Mouse (Mus musculus) gastrocnemius, postnatal 14 days (tissue): Measurements from ENCODE around the gene Apex2. TPM values are rescaled to one million over a fixed set of nuclear protein-coding genes. Genes with fewer than 3 reads are reported as not detected.

Experiments used
- DNase-seq: peaks from one replicate; pipeline ENCODE4 v3.0.0; 2021; ENCODE audit warnings: mixed read lengths
- intact Hi-C: fragments of 180-260 bp; cut with DNase I; formaldehyde crosslinking; loops from one replicate; pipeline ENCODE4 v1.15.1; 2025; ENCODE audit warnings: low total_unique reads
- long read RNA-seq, 2 experiments: library from polyadenylated mRNA; stranded (forward); transcript quantifications; one replicate each; pipeline ENCODE4 v2.0.0; 2021
- total RNA-seq, 2 experiments: library from RNA; stranded (reverse); gene quantifications; 2 replicates each; pipeline ENCODE4 v1.2.3; 2021

The Apex2 gene
- total RNA-seq: 10 to 100 TPM in 1 of 2 experiments, 1 to 10 TPM in 1; 4.8 to 14.1 TPM
- long read RNA-seq, experiment 1, full-length matches to known transcripts: 9 of 11 reads
- long read RNA-seq, experiment 1, partial matches to known transcripts: 0 of 11 reads
- long read RNA-seq, experiment 1, other reads (novel, unspliced or antisense): 2 of 11 reads
- long read RNA-seq, experiment 2, partial matches to known transcripts: 2 of 8 reads
- long read RNA-seq, experiment 2, other reads (novel, unspliced or antisense): 4 of 8 reads

DNA sequence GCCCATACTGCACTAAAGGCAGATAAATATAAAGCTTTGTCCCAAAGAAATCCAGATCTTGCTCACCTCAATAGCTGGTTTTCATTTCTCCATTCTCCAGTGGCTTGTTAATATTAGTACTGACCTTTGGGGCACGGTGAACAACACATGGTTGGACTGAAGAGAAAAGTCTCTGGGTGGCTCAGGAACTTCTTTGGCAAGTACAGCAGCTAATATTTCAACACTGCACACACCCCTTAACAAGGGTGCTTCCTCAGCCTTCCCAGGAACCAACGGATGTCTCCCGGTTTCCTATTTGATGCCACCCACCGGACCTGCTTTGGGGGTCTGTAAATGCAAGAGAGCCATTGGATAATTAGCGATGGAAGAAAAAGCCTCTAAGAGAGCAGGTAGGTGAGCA, at the start of gene Apex2:
Apex2 (minus strand) TSS at position 173 of the 400 bp plus-strand sequence.
- DNase-seq: no peak
- intact Hi-C loops: no loop called here

DNA sequence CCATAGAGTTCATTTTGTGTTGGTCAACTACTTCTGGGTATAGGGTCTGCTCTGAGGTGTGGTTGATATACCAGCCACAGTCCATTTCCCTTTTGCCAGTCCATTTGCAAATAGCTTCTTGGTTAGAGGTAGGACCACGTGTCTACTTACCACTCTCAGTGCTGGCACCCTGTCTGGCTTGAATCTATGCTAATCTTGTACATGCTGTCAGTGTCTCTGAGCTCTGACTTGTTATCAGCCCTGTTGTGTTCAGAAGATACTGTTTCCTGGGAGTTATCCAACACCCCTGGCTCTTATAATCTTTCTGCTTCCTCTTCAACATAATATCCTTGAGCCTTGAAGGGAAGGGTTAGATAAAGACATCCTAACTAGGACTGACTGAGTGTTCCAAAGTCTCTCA, 46.8 kb upstream of the Apex2 start:
- intact Hi-C loops: no loop called here
- DNase-seq: no peak

DNA sequence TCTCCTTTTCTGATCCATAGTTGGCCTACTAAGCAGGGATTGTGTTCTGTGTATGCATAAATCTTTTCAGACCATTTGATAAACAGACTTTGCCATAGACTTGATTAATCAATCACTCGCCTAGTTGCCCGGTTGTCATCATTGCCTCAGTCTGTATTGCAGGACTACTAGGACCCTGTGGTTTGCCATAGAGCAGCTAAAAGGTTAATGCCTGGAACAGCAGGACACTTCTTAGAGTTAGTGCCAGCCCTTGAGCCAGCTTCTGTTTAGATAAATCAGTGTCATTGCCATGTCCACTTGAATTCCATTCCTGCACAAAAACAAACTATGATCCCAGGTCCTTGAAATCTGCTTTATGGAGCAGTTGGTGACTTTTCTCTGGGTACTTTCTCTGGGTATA, 9.2 kb upstream of the Apex2 start:
- intact Hi-C loops: no loop called here
- DNase-seq: no peak

DNA sequence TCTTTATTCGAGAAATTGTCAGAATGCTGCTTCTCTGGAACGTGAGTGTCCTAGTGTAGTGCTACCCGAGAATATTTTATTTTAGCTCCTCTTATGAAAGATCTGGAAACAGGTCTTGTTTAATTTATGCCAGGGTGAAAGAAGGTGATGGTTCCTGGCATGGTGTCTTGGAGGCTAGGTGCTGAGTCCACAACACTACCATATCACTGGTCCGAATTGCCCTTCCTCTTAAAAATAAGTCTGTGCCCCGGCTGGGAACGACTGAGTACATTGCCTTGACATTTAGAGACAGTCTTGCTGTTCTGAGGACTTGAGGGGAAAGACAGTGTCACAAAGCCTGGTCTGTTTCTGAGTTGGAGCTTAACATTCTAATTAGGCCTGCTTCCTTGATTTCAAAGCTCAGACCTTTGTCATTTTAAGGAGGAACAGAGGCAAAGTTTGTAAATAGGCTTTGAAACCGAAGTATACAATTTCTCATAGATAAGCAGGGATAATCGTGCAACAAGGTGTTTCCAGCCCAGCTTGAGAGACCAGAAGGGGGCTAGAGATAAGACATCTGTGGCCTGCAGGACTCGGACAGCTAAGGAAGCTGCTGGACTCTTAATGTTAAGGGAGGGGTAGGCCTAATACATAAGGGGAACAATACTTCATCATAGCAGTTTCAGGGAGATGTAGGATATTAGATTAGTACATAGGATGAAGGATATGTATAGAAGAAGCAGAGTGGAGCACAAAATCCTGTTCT, 5.5 kb upstream of the Apex2 start:
- intact Hi-C loops: no loop called here
- no peak for DNase-seq

DNA sequence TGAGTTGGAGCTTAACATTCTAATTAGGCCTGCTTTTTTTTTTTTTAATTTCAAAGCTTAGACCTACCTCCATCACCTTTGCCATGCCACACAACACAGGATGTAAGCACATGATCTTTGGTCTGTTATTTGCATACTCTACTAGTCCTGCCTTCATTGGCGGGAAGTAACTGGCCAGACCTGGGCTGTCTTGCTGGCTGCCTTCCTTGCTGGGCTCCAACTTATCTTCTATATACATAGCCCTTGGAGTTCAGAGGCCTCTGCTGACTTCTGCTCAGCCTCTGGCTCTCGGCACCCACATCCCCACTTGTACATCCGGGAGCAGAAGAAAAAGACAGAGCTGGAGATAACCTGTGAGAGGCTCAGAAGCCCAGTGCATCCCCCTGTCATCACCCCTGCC, 4.5 kb upstream of the Apex2 start:
- DNase-seq: no peak
- intact Hi-C loops: no loop called here

DNA sequence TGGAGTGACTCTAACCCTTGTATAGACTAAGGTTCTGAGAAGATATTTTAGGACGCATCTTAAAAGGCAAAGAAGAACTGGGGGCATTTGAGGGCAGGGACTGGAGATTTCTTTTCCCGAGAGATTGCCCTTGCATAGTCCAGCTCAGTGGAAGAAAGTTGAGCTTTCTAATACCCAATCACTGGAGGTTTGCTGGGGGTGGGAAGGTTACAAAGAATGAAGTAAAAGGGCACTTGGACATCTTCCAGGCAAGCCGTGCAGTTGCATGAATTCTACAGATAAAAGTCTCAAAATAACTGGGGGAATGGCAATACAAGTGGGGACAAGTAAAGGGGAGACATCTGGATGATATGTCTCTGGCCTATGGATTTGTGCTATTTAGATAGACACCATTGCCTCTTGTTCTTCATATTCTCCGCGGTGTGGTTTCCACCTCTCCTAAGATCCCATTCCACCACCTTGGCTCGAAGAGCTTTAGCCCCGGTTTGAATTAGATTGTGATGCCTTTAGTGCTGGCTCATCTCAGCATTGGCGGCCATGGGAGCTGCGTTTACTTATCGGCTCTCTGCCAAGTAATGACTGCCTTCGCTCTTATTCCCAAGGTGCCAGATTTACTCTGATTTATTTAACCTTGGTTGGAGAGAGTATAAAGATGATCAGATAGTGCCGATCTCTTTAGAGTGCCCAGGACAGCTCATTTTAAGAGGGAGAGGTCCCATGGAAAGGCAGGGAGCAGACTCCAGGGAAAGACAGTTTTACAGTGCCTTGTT, 3.8 kb upstream of the Apex2 start:
- intact Hi-C loops: no loop called here
- DNase-seq: no peak

DNA sequence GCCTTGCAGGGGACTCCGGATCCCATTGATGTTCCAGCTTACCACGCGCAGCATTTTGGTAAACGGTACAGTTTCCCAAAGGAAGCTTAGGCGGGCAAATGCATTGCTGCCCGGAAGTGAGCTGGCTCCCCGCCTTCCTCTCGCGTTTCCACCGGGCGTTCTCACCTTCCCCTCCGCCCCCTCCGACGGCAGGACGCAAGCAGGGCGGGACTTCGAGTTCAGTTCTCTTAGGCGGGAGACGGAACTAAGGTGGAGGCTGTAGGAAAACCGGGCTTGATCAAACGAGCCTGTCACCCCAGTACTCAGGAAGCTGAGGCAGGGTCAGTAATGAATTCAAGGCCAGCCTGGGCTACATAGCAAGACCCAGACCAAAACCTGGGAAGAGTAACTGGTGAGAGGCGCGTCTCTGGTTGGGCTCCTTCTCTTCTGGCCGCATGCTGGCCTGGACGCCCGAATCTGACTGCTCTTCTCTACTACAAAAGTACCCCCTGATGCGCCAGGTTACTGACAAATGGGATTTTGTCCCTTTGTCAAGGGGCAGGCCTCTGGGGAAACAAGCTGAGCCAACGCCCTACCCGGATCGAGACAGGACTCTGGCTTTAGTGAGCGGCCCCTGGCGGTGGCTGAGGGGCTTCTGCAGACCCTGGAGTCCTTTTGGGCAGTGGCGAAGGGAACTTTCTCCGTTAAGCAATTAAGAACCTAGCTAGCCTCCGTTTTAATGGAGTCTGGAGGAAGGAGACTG, 1.5 kb downstream of the Apex2 start, which contains the start of gene Pfkfb1:
Pfkfb1 (plus strand) TSS at position 207 of the 742 bp plus-strand sequence.
- intact Hi-C loops: no loop called here
- peak; percentile 79 for DNase-seq

DNA sequence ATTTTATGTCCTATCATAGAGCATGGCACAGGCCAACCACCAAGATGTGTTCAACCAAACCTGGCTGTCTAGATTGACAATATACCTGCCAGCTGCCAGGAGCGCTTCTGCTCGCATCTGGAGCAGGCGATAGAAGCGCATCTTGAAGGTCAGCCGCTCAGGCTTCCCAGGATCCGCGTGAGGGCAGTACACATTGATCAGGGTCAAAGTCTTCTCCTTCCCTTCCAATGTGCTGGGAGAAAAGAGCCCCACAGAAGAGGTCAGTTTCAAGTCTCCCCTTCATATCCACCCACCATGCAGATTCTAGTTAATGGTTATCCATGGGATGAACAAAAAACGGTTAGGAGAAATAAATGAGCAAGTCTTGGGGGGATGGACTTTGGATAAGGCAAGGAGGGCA, 4.6 kb downstream of the Apex2 start:
- intact Hi-C loops: no loop called here
- DNase-seq: no peak

DNA sequence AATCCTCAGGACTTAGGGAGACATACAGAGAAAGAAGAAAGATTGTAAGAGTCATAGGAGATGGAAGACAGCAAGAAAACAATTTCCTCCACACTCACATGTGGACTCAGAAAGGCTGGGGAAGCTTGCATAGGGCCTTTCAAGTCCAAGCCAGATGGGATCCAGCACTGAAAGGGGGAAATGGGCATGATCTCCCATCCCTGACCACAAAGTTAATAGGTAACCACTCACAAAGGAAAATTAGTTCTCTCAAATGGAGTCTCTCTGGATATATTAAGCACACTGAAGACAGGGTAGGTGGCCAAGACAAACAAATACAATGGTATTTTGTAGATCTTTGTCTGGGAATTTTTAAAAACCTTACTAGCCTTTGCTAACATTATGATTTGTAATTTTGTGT, 7.7 kb downstream of the Apex2 start:
- intact Hi-C loops: no loop called here
- no peak for DNase-seq

DNA sequence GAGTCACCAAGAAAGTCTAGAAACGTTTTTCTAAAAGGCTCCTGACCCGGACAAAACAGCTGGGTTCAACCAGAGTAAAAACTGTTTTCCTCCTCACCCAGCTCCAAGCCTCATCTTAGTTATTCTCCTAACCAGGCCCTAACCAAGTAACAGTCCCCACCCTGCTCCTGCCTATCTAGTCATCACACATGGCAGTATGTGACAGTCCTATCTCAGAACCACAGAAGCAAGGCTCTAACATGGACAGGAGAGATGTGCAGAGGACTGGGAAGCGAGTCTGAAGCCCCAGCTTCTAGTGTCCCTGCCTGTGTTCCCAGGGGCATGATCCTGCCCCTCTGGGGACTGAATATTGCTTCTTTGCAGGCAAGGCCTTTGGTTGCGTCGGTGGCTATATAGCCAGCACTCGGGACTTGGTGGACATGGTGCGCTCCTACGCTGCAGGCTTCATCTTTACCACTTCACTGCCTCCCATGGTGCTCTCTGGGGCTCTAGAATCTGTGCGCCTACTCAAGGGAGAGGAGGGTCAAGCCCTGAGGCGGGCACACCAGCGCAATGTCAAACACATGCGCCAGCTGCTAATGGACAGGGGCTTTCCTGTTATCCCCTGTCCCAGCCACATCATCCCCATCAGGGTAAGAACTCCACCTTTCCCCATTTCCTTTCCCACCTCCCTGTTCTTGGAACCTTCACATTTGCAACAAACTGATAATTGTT, 24.9 kb downstream of the Apex2 start:
- intact Hi-C loops: no loop called here
- no peak for DNase-seq

DNA sequence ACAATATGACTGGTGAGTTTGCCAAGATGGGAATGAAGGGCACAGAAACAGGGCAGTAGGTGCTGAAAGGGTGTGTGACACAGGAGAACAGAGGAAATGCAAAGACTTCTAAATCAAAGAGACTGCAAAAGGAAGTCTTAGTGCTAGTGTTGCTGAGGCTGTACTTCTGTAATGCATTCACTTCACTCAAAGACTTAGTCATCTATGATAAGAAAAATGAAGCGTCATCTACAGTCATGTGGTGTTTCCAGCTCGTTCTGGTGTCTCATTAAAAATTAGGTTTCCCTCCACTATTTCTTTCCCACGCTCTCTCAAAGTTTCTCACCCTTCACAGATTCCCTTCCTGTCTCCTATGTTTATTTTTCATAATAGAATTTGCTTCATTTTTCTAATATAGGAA, 35.6 kb downstream of the Apex2 start:
- intact Hi-C loops: no loop called here
- no peak for DNase-seq

DNA sequence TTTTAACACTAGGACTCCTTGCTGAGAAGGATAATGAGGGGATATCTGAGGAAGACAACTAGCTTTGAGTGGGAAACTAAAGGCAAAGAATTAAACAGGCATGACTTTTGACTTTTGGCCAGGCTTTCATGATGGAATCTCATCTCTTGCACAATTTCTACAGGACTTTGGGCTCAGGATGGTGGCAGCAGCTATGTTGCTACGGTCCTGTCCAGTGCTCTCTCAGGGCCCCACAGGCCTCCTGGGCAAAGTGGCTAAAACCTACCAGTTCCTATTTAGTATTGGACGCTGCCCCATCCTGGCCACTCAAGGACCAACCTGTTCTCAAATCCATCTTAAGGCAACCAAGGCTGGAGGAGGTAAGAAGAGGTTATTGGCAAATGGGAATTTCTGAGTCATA, 37.7 kb downstream of the Apex2 start:
- no peak for DNase-seq
- intact Hi-C loops: no loop called here

DNA sequence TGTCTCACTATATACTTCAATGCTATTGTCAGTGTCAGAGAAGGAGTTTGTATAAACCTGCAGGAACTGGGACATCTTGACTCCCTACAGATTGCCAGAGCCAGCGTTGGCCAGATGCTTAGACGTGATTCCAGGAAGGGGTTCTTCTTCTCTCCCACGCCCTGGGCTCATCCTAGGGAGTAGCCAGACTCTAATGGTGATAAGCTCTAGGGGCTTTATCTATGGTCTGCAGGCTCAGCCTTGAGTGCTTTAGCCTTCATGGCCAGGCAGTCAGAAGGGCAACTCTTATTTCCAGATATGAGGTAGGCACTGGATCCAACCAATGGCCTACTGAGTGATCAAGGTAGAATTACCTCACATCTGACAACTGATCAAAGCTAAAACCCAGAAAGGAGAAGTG, 40.0 kb downstream of the Apex2 start:
- DNase-seq: no peak
- intact Hi-C loops: no loop called here

DNA sequence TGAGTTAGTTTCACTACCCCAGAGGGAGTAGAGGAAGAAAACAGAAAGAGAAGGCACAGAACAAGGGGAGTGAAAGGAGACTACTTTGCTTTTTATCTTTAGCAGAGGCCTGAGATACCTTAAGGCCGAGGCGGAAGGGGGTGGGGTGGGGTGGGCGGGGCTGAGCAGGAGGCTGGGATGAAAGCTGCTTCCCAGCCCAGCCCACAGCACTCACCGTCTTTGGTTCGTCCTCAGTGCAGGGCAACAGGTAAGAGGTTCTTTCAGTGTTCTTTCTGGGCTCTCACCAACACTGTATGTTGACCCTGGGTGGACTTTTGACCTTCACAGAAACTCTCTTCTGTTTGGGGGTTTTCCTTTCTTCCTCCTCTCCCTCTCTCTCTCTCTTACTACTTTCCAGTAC, 42.4 kb downstream of the Apex2 start, which contains the start of gene Alas2:
Alas2 (plus strand) TSS at position 137 of the 400 bp plus-strand sequence.
- intact Hi-C loops: no loop called here
- DNase-seq: no peak

DNA sequence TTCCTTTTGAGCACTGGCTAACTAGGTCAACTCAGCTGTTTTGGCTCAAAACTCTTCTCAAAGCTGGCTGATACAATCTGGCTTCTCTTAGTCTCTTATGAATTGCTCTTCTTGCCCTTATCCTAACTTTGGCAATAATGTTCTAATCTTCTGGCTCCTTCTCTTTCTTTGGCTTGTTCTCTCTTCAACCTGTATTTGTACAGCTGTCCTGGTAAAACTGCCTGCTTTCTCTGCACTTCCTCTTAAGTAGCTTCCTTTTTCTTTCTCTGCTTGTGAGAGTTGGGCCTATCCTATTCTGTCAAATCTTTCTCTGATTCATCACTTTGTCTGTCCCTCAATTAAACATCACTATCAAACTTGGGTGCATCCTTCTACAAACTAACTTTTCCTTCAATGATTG, 48.0 kb downstream of the Apex2 start:
- intact Hi-C loops: no loop called here
- no peak for DNase-seq

DNA sequence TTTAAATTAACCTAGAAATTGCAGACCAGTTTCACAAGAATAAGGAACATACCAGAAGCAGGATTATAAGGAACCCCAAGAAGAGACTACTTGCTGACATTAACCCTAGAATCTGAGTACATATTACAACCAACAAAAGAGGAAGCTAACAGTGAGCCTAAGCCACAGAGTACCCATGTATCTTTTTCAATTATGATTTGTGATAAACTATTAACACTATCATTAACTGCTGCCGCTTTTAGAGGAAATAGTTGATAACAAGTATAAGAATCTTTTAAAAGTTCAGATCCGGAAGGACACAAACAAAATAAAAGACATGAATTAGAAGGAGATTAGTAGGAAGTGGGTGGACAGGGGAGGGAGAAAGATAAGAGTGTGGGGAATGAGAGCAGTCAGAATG, 49.6 kb downstream of the Apex2 start:
- intact Hi-C loops: no loop called here
- no peak for DNase-seq

DNA sequence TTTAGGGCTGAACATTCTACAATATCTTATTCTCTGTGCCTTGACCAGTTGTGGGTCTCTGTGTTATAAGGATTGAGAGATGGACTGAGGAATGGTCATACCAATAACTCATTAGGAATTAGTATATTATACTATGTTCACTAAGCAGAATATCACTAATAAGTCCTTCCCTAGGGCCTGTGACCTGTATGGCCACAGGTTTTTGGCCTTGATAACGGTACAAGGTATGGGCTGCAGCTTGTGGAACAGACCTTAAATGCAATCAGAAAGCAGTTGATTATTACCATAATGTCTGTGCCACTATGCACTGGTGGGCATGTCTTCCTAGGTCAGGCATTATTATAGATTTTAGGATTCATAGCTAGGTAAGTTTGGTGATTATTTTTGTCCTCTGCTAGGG, 73.2 kb downstream of the Apex2 start:
- intact Hi-C loops: no loop called here

DNA sequence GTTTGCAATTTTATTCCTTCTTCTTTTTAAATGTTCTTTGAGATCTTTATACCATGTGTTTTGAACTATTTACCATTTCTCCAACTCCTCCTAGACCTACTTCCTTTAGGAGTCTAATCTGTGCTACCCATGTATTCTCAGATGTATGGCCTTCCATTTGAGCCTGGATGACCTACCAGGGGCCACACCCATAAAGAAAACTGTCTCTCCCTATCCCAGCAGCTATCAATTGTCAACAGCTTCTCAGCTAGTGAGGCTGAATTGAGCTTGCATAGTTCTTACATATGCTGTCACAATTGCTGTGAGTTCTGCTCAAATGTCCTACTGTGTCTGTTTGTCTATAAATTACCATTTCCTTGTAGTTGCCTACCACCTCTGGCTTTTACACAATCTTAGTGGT, 73.7 kb downstream of the Apex2 start:
- no peak for DNase-seq
- intact Hi-C loops: no loop called here

More for the DNA sequence above, 73.2 kb downstream of the Apex2 start:
- no peak for DNase-seq

DNA sequence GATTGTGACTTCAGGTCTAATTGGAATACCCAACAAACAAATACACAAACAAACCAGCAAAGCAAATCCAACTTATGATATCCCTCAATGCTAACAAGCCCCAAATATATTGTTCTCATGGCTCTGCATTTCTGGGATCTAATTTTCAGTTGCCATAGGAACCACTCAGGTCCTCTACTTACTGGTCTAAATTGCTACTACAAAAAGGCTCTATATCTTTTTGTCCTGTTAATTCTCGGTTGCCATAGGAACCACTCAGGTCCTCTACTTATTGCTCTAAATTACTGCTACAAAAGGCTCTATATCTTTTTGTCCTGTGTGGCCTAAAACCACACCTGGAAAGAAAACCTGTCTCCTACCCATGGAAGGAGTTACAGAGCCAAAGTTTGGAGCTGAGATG, 75.5 kb downstream of the Apex2 start:
- intact Hi-C loops: no loop called here
- no peak for DNase-seq
